Mouse (Mus musculus) limb, embryonic 13.5 days (tissue): ENCODE measurements at regions not wholly inside any gene's neighbourhood (a gene's known extent, or its start where the extent isn't known, plus 50 kb on each side); places are given as distances from the start of the nearest gene placed in this dataset.
"Not testable (repeated sequence)": the region's sequence is repeated elsewhere in the genome, so short reads cannot be mapped to it uniquely, and the experiment has no call there.

Experiments
- ATAC-seq: fragments of 200-750 bp; cut with Nextera tagmentation; 2 replicates; pipeline ENCODE4 v1.8.0; 2017; ENCODE audit warnings: low read depth, moderate number of reproducible peaks, moderate TSS enrichment; ENCODE audit not compliant: low FRiP score
- H3K27ac ChIP-seq: fragments of 300-500 bp; sonication (generic); 2 replicates; pipeline ENCODE4 v1.5.1; 2015; ENCODE audit warnings: inconsistent platforms, mild to moderate bottlenecking, moderate library complexity
- H3K27me3 ChIP-seq: fragments of 300-500 bp; sonication (generic); 2 replicates; pipeline ENCODE4 v1.6.1; 2015; ENCODE audit warnings: mild to moderate bottlenecking, inconsistent platforms
- H3K36me3 ChIP-seq: fragments of 300-500 bp; sonication (generic); 2 replicates; pipeline ENCODE4 v1.6.1; 2015; ENCODE audit warnings: inconsistent platforms, mild to moderate bottlenecking, moderate library complexity
- H3K4me1 ChIP-seq: fragments of 300-500 bp; sonication (generic); 2 replicates; pipeline ENCODE4 v1.6.1; 2015; ENCODE audit warnings: inconsistent platforms
- H3K4me2 ChIP-seq: fragments of 300-500 bp; sonication (generic); replicated peaks from 2 replicates; pipeline ENCODE4 v1.6.1; 2015; ENCODE audit warnings: inconsistent platforms, mild to moderate bottlenecking, moderate library complexity
- H3K4me3 ChIP-seq: fragments of 300-500 bp; sonication (generic); 2 replicates; pipeline ENCODE4 v1.5.1; 2015; ENCODE audit warnings: moderate library complexity, mild to moderate bottlenecking, inconsistent platforms
- H3K9ac ChIP-seq: fragments of 300-500 bp; sonication (generic); 2 replicates; pipeline ENCODE4 v1.6.1; 2015; ENCODE audit warnings: mild to moderate bottlenecking, inconsistent platforms
- H3K9me3 ChIP-seq: fragments of 300-500 bp; sonication (generic); 2 replicates; pipeline ENCODE4 v1.6.1; 2016; ENCODE audit warnings: inconsistent platforms
- WGBS: fragments of 180-500 bp; shearing (Covaris S2); methylation state at CpG from one replicate; pipeline ENCODE4 v1.1.7; 2015; 5-methylcytosine and 5-hydroxymethylcytosine counted together

GRCm38 (mm10) chr6:73576708-73577107, 107.2 kb upstream of the 4931417E11Rik start:
- H3K4me2 ChIP-seq: no peak overlapping the region
- no peaks in the 10 kb centered on the region for H3K27me3 ChIP-seq
- H3K4me3 ChIP-seq: no peak overlapping the region
- no peak overlapping the region for H3K27ac ChIP-seq
- H3K36me3 ChIP-seq: no peaks in the 10 kb centered on the region
- 77% methylated on average over 2 of the region's 2 CpGs for WGBS
- H3K9ac ChIP-seq: no peak overlapping the region
- H3K4me1 ChIP-seq: no peaks in the 10 kb centered on the region
- no peak for ATAC-seq
- H3K9me3 ChIP-seq: no peaks in the 10 kb centered on the region

GRCm38 (mm10) chr6:73560000-73560399, 90.5 kb upstream of the 4931417E11Rik start:
- 91% methylated on average over 2 of the region's 2 CpGs for WGBS
- Histone ChIP-seq H3K9ac (no peak overlapping the region), H3K4me3 (no peak overlapping the region), H3K27ac (no peak overlapping the region), H3K27me3 (no peaks in the 10 kb centered on the region), H3K36me3 (no peaks in the 10 kb centered on the region), H3K4me1 (no peaks in the 10 kb centered on the region), H3K4me2 (no peak overlapping the region), H3K9me3 (no peaks in the 10 kb centered on the region)
- ATAC-seq: no peak

GRCm38 (mm10) chr6:73530559-73530958, 61.1 kb upstream of the 4931417E11Rik start:
- no peaks in the 10 kb centered on the region for H3K36me3 ChIP-seq
- WGBS: 92% methylated on average over 1 of the region's 1 CpGs
- H3K4me2 ChIP-seq: no peak overlapping the region
- no peak for ATAC-seq
- H3K4me1 ChIP-seq: no peaks in the 10 kb centered on the region
- no peak overlapping the region for H3K4me3 ChIP-seq
- H3K9ac ChIP-seq: no peak overlapping the region
- H3K27me3 ChIP-seq: no peaks in the 10 kb centered on the region
- no peak overlapping the region for H3K27ac ChIP-seq
- no peaks in the 10 kb centered on the region for H3K9me3 ChIP-seq

- Histone ChIP-seq H3K4me3 (no peak overlapping the region), H3K27ac (no peak overlapping the region), H3K9ac (no peak overlapping the region), H3K4me1 (no peaks in the 10 kb centered on the region), H3K4me2 (no peak overlapping the region), H3K36me3 (no peaks in the 10 kb centered on the region), H3K9me3 (no peaks in the 10 kb centered on the region), H3K27me3 (no peaks in the 10 kb centered on the region)
- ATAC-seq: no peak
- WGBS: 86% methylated on average over 1 of the region's 1 CpGs
These were observed 60.6 kb upstream of the 4931417E11Rik start for GRCm38 (mm10) chr6:73530098-73530497.

GRCm38 (mm10) chr6:73523658-73524057, 54.2 kb upstream of the 4931417E11Rik start:
- H3K27me3 ChIP-seq: no peaks in the 10 kb centered on the region
- no peak overlapping the region for H3K4me3 ChIP-seq
- no peaks in the 10 kb centered on the region for H3K36me3 ChIP-seq
- 0 out of 2 replicates have a peak, but pooled peaks cover 3% of the 10 kb centered on the region for H3K4me1 ChIP-seq
- no peak for ATAC-seq
- no peak overlapping the region for H3K9ac ChIP-seq
- no peak overlapping the region for H3K27ac ChIP-seq
- 68% methylated on average over 9 of the region's 9 CpGs for WGBS
- no peak overlapping the region for H3K4me2 ChIP-seq
- no peaks in the 10 kb centered on the region for H3K9me3 ChIP-seq

GRCm38 (mm10) chr6:73519894-73520293, 50.4 kb upstream of the 4931417E11Rik start:
- not testable (repeated sequence) for H3K9me3 ChIP-seq, H3K4me1 ChIP-seq, H3K9ac ChIP-seq, H3K4me2 ChIP-seq, H3K27me3 ChIP-seq, ATAC-seq, H3K27ac ChIP-seq, H3K4me3 ChIP-seq, H3K36me3 ChIP-seq
- WGBS: 81% methylated on average over 4 of the region's 4 CpGs
